Mouse (Mus musculus) liver, embryonic 14.5 days (tissue): ENCODE measurements at regions not wholly inside any gene's neighbourhood (a gene's known extent, or its start where the extent isn't known, plus 50 kb on each side); places are given as distances from the start of the nearest gene placed in this dataset.

Experiments used
- ATAC-seq: fragments of 200-750 bp; cut with Nextera tagmentation; 2 replicates; pipeline ENCODE4 v1.8.0; 2017; ENCODE audit warnings: moderate number of reproducible peaks, mild to moderate bottlenecking, moderate library complexity; ENCODE audit not compliant: insufficient read depth
- DNase-seq, 3 experiments: peaks; one replicate each; pipeline ENCODE4 v3.0.0-alpha.2; 2012 to 2013; ENCODE audit warnings: low read depth in 3 of 3, low spot score in 3 of 3
- H3K27ac ChIP-seq: fragments of 300-500 bp; sonication (generic); 2 replicates; pipeline ENCODE4 v1.5.1; 2014; ENCODE audit warnings: moderate library complexity, mild to moderate bottlenecking, control low read depth, inconsistent platforms
- H3K27me3 ChIP-seq: fragments of 300-500 bp; sonication (generic); 2 replicates; pipeline ENCODE4 v1.6.1; 2014; ENCODE audit warnings: mild to moderate bottlenecking, low read length, moderate library complexity; ENCODE audit not compliant: control insufficient read depth, insufficient read depth
- H3K36me3 ChIP-seq: fragments of 300-500 bp; sonication (generic); replicated peaks from 2 replicates; pipeline ENCODE4 v1.6.1; 2014; ENCODE audit warnings: low read depth; ENCODE audit not compliant: control insufficient read depth, insufficient read depth
- H3K4me1 ChIP-seq, 2 experiments: fragments of 200-500 bp in 1 of 2; fragments of 300-500 bp in 1 of 2; sonication (generic) in 1 of 2; replicated peaks; 2 replicates each; pipeline ENCODE4 v1.6.1; 2012 to 2014; ENCODE audit warnings: antibody characterized with exemption in 1 of 2, inconsistent platforms in 1 of 2, low read length in 1 of 2; ENCODE audit not compliant: control insufficient read depth in 2 of 2, insufficient read depth in 2 of 2
- H3K4me2 ChIP-seq: fragments of 300-500 bp; sonication (generic); 2 replicates; pipeline ENCODE4 v1.6.1; 2014; ENCODE audit warnings: low read depth, mild to moderate bottlenecking, control low read depth, moderate library complexity
- H3K4me3 ChIP-seq, 2 experiments: fragments of 200-500 bp in 1 of 2; fragments of 300-500 bp in 1 of 2; sonication (generic) in 1 of 2; 2 replicates each; pipeline ENCODE4 v1.5.1; 2012 to 2014; ENCODE audit warnings: low read depth in 2 of 2, low read length in 2 of 2, mild to moderate bottlenecking in 2 of 2, control low read depth in 1 of 2, inconsistent platforms in 1 of 2, moderate library complexity in 1 of 2; ENCODE audit not compliant: insufficient read depth in 1 of 2
- H3K9ac ChIP-seq: fragments of 300-500 bp; sonication (generic); replicated peaks from 2 replicates; pipeline ENCODE4 v1.6.1; 2014; ENCODE audit warnings: mild to moderate bottlenecking, control low read depth, moderate library complexity
- H3K9me3 ChIP-seq: fragments of 300-500 bp; sonication (generic); 2 replicates; pipeline ENCODE4 v1.6.1; 2016; ENCODE audit warnings: low read length, mixed read lengths; ENCODE audit not compliant: control insufficient read depth
- CTCF ChIP-seq: IDR thresholded peaks from 2 replicates; pipeline ENCODE4 v1.5.1; 2016; ENCODE audit warnings: antibody characterized with exemption, low read depth, control low read depth
- EP300 ChIP-seq: IDR thresholded peaks from 2 replicates; pipeline ENCODE4 v1.6.1; 2016; ENCODE audit warnings: antibody characterized with exemption, low read depth
- WGBS: fragments of 180-500 bp; shearing (Covaris S2); extraction: QIAGEN DNeasy Blood & Tissue Kit; methylation state at CpG from one replicate; pipeline ENCODE4 v1.1.7; 2014; ENCODE audit not compliant: insufficient replicate concordance; 5-methylcytosine and 5-hydroxymethylcytosine counted together

DNA sequence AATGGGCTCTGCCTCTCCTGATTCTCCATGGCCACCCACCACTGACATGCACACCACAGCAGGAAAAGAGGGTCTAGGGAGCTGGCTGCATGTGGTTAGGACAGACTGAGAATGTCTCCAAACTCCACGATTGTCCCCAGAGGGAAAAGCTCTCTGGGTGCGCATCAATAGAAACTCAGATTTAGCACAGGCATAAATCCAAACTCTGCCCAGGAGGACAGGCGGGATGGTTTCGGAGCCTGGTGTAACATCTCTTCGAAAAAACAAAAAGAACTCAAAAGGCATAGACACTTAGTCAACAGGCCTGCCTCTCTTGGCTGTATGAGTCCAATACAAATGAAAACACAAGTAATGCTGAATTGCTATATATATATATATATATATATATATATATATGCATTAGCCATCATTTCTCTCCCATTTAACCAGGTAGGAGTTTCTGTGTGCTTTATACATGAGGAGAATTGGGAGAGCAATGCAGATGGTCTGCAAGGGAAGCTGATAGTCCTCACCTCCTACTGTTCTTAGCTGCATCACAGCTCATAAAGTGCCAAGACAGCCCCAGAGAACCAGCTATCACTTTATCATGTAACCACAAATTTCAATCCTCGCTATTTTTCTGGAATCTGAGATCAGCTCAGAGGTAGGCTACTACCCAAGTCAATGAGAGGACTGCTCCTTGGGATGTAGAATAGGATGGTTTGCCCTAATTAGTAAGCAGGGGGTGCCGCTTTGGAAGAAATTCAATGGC, 422.4 kb downstream of the Tmem114 start:
- Histone ChIP-seq H3K36me3 (no peaks in the 10 kb centered on the region), H3K4me2 (no peak overlapping the region), H3K27ac (no peak overlapping the region), H3K4me1 (no peaks in the 10 kb centered on the region), H3K4me3 (no peak overlapping the region), H3K27me3 (no peaks in the 10 kb centered on the region), H3K9me3 (no peaks in the 10 kb centered on the region), H3K9ac (no peak overlapping the region)
- WGBS: 65% methylated on average over 7 of the region's 7 CpGs
- TF ChIP-seq CTCF: no peak
- no peak for TF ChIP-seq EP300
- DNase-seq: no peak
- no peak for ATAC-seq

GRCm38 (mm10) chr16:7982816-7983215, 442.1 kb downstream of the Tmem114 start:
- DNase-seq: no peak
- H3K4me1 ChIP-seq: no peaks in the 10 kb centered on the region
- H3K9me3 ChIP-seq: no peaks in the 10 kb centered on the region
- no peak for ATAC-seq
- H3K4me2 ChIP-seq: no peak overlapping the region
- TF ChIP-seq CTCF (no peak), EP300 (no peak)
- H3K27me3 ChIP-seq: no peaks in the 10 kb centered on the region
- no peak overlapping the region for H3K9ac ChIP-seq
- WGBS: 51% methylated on average over 10 of the region's 10 CpGs
- no peaks in the 10 kb centered on the region for H3K36me3 ChIP-seq
- H3K4me3 ChIP-seq: no peak overlapping the region
- no peak overlapping the region for H3K27ac ChIP-seq

DNA sequence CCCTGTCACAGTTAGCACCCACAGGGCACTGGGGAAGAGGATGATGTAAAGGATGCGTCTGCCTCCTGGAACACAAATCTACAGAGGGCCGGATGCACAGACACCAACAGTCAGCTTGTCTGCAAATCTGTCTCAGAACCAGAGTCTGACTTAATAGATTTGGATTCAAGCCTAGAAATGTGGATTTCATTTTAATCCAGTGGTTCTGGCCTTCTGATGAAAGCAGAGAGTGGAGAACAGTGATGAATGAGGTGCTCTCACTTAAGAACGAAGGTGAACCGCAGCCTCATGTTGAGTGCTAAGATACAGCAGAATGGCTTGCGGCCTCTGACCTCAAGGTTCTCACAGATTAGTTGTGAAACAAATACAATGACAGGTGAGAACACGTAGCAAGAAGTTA, 446.5 kb downstream of the Tmem114 start:
- 59% methylated on average over 6 of the region's 6 CpGs for WGBS
- TF ChIP-seq EP300 (no peak), CTCF (no peak)
- H3K9me3 ChIP-seq: no peaks in the 10 kb centered on the region
- no peaks in the 10 kb centered on the region for H3K4me1 ChIP-seq
- H3K27ac ChIP-seq: no peak overlapping the region
- no peak overlapping the region for H3K4me3 ChIP-seq
- no peaks in the 10 kb centered on the region for H3K27me3 ChIP-seq
- no peak for DNase-seq
- H3K4me2 ChIP-seq: no peak overlapping the region
- no peaks in the 10 kb centered on the region for H3K36me3 ChIP-seq
- H3K9ac ChIP-seq: no peak overlapping the region
- no peak for ATAC-seq

GRCm38 (mm10) chr16:7951616-7952015, 473.3 kb downstream of the Tmem114 start:
- DNase-seq: no peak
- 37% methylated on average over 2 of the region's 2 CpGs for WGBS
- no peak overlapping the region for H3K27ac ChIP-seq
- ATAC-seq: no peak
- no peak overlapping the region for H3K4me2 ChIP-seq
- H3K9ac ChIP-seq: no peak overlapping the region
- no peaks in the 10 kb centered on the region for H3K36me3 ChIP-seq
- no peaks in the 10 kb centered on the region for H3K9me3 ChIP-seq
- no peaks in the 10 kb centered on the region for H3K27me3 ChIP-seq
- no peak for TF ChIP-seq EP300
- TF ChIP-seq CTCF: no peak
- no peak overlapping the region for H3K4me3 ChIP-seq
- H3K4me1 ChIP-seq: no peaks in the 10 kb centered on the region

GRCm38 (mm10) chr16:7942333-7942732, 482.6 kb downstream of the Tmem114 start:
- Histone ChIP-seq H3K27ac (no peak overlapping the region), H3K27me3 (no peaks in the 10 kb centered on the region), H3K9ac (no peak overlapping the region), H3K9me3 (no peaks in the 10 kb centered on the region), H3K4me1 (no peaks in the 10 kb centered on the region), H3K4me2 (no peak overlapping the region), H3K36me3 (no peaks in the 10 kb centered on the region), H3K4me3 (no peak overlapping the region)
- DNase-seq (no peak), ATAC-seq (no peak)
- no peak for TF ChIP-seq CTCF
- TF ChIP-seq EP300: no peak
- 61% methylated on average over 2 of the region's 2 CpGs for WGBS
